Mouse (Mus musculus): Measurements from ENCODE around the gene Nuak2.
"Not testable (repeated sequence)": the region's sequence is repeated elsewhere in the genome, so short reads cannot be mapped to it uniquely, and the experiment has no call there.

The Nuak2 gene

GRCm38 (mm10) chr1:132328565-132328964 lies 12.6 kb downstream of the Nuak2 start:
- no peak for DNase-seq

GRCm38 (mm10) chr1:132329656-132330055 lies 13.7 kb downstream of the Nuak2 start:
- peak; percentile 94 for DNase-seq

DNA sequence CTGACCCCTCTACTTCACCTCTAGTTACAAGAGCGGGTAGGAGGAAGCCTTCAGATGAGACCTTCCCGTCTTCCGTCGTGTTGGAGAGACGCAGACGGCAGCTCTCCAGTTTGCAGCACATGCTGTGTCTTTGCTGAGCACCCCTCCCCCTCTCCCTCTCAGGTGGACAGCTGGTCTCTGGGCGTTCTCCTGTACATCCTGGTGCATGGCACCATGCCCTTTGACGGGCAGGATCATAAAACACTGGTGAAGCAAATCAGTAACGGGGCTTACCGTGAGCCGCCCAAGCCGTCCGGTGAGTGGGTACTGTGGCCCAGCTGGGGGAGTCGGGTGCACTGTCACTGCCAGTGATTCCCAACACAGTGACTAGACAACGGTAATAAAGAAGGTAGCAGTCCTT lies 14.5 kb downstream of the Nuak2 start:
- DNase-seq = peak; percentile 90

- peak; percentile 89 for DNase-seq
Measured at GRCm38 (mm10) chr1:132331283-132331682, 15.4 kb downstream of the Nuak2 start.

GRCm38 (mm10) chr1:132333201-132333600 lies 17.3 kb downstream of the Nuak2 start:
- no peak for DNase-seq

- DNase-seq = peak; percentile 99
Measured at GRCm38 (mm10) chr1:132333675-132334141, 17.8 kb downstream of the Nuak2 start.

DNA sequence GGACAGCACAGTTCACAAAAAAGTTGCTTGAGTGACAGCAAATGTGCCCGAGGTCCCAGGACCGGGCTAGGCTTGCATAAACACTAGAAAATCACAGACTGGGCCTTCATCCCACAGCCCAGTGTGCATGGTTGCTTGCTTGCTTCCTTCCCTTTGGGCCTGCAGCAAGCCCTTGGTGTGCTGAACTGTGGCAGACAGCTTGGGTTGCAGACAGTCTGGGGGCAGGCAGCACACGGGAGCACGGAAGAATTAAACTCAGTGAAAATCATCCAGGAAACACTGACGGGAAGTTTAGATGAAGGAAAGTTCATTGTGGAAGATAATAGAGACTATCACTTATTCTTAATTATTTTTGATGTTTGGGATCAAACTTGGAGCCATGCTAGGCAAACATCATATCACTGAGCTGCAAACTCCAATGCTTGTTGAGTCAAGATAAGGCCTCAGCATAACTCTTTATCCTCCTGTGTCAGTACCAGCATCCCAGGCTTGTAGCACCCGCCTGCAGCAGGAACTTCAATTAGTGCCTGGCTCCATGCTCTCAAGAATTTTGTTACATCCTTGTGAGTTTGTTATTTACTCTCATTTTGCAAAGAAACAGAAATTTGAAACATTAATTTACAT lies 18.4 kb downstream of the Nuak2 start:
- no peak for DNase-seq

GRCm38 (mm10) chr1:132335378-132335965 lies 19.5 kb downstream of the Nuak2 start:
- DNase-seq = peak; percentile 98

DNA sequence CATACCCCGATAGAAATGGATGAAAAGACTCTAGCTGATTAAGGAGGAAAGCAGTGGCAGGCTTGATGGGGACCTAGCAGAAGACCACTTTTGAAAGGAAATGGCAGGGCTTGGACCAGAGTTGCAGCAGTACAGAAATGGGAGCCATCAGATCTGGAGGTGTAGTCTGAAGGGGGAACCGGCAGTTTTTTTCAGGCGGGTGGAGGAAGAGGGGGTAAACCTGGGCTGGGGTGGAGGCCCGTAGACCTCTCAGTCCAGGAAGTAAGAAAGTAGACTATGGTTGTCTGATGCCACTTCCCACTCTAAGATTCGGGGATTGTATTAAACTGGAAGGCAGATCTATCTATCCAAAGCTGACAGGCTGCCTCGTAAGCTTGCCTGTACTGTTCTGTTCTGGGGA lies 21.0 kb downstream of the Nuak2 start:
- no peak for DNase-seq

DNA sequence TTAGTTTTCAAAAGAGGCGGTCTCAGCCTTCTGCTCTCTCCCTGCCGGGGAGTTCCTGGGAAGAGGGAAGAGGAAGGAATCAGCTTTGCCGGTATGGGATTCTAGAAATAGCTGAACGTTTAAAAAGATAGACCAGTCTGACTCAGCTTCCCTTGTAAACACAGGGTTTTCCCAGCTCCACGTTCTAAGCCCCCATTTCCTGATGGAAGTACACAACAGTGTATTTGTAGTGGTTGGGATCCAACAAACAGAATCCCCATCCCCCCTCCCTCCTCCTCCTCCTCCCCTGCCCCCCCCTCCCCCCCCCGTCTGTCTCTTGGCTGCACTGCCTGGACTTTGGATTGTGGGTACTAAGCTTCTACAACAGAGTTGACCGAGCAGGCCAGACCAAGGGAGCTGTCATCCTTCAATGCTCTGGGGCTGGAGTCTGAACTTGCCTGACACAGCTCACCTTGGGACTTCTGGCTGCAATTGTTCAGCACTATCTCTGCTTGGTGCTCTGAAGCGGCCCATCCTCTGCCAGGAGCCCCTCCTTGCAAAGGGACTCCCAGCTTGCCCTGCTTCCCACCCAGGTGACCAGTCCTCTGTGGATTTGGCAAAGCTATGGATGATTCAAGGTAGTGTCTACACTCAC lies 22.2 kb downstream of the Nuak2 start:
- peak; percentile 96 for DNase-seq

GRCm38 (mm10) chr1:132341731-132342501 lies 26.0 kb downstream of the Nuak2 start:
- peak; percentile 99 for DNase-seq

DNA sequence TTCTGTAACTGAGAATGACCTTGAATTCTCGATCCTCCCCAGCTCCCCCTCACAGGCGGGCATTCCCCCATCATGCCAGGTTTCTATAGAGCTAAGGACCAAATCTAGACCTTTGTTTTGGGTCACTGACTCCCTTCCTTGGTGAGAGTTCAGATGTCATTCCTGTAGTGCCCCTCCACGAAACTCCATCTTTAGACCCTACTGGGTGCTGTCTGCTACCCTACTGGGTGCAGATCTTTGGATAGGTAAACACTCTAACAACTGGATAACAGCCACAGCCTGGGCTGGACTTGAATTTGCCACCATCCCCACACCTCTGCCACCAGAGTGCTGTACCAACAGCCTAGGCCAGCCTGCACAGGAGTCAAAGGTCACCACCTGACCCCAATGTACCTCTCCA lies 26.6 kb downstream of the Nuak2 start:
- DNase-seq = no peak

DNA sequence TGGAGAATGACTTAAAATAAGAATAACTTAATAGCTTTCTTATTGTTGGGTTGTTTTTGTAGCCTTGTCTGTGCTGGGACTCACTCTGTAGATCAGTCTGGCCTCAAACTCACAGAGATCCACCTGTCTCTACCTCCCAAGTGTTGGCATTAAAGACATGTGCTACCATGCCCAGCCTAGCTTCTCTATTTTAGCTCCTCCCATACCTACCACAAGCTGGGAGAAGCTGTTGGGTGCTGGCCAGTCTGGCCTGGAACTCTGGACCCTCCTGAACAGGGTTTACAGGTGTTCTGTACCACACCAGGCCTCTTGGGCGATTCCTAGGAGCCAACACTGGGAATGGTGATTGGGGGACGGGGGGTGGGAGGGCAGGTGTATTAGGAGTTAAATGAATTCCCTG lies 27.3 kb downstream of the Nuak2 start:
- no peak for DNase-seq

- no peak for DNase-seq
Measured at GRCm38 (mm10) chr1:132343656-132344055, 27.7 kb downstream of the Nuak2 start.

GRCm38 (mm10) chr1:132345514-132345913 lies 29.6 kb downstream of the Nuak2 start:
- DNase-seq = peak; percentile 96

DNA sequence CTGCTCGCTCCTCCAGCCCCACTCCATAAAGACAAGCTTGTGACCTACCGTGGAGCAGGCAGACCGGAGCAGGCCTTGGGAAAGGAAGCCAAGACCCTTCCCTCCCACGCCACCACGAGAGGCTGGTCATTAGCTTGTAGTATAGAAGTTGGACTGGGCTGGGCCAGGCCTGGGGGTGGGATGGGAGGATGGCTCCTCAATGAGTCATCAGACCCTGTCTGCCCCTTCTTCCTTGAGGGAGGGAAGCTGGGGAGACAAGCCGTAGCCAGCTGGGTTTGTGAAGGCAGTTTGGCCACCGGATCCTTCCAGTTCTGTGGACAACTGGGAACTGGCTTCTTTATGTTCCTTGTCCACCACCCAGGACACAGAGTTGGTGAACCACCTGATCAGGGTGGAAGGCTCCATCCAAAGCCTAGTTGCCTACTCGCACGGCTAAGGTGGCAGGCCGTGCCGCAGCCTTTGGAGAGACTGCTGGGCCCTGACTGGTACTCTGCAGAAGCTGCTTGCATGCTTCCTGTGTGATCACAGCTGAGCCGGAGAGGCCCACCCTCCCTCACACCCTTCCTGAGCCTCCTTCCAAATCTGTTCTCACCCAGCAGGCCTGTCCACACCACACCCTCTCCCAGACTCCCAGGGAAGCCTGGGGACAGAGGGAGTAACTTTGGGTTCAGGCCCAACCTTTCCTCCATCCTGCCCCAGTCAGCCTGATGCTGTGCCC lies 30.4 kb downstream of the Nuak2 start:
- peak; percentile 99 for DNase-seq

DNA sequence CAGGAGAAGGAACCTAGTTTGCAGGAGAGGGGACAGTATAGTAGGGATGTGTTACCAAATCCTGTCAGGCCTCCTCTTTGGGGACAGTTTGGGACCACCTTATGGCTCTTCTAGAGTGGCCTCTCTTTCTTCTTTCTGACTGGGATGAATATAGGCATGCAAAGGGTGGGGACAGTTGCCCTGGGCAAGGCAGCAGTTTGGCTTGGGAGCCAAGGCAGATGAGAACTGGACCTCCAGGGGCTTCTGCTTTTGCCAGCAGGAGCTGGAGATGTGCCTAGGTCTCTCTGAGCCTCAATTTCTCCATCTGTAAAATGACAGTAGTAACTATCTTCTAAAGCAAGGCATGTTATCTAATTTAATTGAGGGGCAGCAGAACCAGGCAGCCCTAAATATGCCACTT lies 31.0 kb downstream of the Nuak2 start:
- peak; percentile 93 for DNase-seq

- peak; percentile 93 for DNase-seq
Measured at GRCm38 (mm10) chr1:132348401-132348800, 32.5 kb downstream of the Nuak2 start.

- not testable (repeated sequence) for DNase-seq
Measured at GRCm38 (mm10) chr1:132349049-132349448, 33.1 kb downstream of the Nuak2 start.

DNA sequence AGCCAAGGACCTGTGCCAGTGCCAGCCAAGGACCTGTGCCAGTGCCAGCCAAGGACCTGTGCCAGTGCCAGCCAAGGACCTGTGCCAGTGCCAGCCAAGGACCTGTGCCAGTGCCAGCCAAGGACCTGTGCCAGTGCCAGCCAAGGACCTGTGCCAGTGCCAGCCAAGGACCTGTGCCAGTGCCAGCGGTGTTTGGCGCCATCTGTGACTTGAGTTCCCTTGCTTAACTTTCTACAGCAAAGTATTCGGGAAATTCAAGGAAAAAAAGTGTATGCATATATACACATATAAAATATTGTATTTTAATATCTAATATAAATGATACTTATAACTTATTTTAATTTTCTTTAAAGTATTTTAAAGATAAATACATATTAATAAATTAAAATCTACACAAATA lies 33.7 kb downstream of the Nuak2 start:
- not testable (repeated sequence) for DNase-seq

- DNase-seq = no peak
Measured at GRCm38 (mm10) chr1:132351058-132351457, 35.1 kb downstream of the Nuak2 start.

GRCm38 (mm10) chr1:132353389-132353788 lies 37.5 kb downstream of the Nuak2 start:
- no peak for DNase-seq

GRCm38 (mm10) chr1:132354234-132354633 lies 38.3 kb downstream of the Nuak2 start:
- no peak for DNase-seq
